Mouse (Mus musculus): ENCODE results near the gene Ccl8. TPM values are rescaled to one million over a fixed set of nuclear protein-coding genes. Genes with fewer than 3 reads are reported as not detected.

The Ccl8 gene
- polyA plus RNA-seq, 1 experiment from 2014 or later: not detected

DNA sequence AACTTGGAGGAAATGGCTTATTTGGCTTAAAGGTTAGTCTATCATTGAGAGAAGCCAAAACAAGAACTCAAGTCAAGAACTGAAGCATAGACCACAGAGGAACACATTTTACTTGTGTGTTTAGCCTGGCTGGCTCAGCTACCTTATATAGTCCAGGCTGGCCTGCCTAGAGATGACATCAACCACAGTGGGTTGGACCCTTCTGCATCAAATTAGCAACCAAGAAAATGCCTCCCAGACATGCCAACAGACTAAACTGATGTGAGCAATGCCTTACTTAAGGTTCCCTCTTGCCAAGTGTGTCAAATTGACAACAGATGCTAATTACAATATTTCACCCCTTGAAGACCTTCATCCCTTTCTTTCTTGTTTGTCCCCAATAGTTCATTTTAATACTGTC lies 5.4 kb upstream of the Ccl8 start:
- Histone ChIP-seq H3K36me3 (replicated peaks) (no peaks in the 10 kb centered on the region), H3K27ac (no peak overlapping the region), H3K4me3 (no peak overlapping the region), H3K4me1 (no peaks in the 10 kb centered on the region), H3K9me3 (no peaks in the 10 kb centered on the region), H3K27me3 (ENCODE audit: poor library complexity, severe bottlenecking) (no peaks in the 10 kb centered on the region)
- no peak for DNase-seq (ENCODE audit: extremely low spot score, low spot score)

DNA sequence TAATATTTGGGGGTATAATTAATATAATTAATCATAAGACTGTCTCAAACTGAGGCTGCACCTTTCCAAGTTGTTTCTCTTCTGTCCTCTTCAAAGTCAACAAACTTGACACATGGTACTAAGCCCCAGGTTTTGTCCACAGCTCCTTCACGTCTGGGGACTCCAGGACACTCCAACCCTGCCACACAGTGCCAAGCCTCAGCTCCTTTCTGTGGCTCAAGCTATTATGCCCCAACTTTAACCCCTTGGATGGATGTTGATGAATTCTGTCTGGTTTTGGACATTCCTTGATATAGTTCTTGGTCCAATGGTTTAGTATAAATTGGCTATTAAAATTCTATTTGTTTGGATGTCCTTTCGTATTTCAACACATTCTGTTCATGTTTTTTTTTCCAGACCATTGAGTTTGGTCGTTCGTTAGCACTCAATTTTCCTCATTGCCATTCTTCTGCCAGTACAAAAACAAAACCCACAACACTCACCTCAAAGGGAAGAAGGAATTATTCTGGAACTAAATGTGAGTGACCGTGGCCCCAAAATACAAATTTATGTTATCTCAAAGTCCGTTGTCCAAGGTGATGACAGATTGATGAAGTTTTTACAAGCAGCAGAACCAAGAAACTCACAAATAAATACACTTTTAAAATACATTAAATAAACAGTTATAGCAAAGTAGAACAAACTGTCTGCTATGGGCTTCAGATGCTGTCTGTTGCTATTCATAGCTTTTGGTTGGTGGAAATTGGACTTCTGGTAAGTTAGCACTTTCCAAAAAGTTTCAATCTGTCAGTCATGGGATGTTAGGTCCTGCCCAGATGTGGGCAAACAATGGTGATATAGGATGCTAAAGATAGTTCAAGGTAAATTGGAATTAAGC lies 4.4 kb upstream of the Ccl8 start:
- no peak for DNase-seq (ENCODE audit: extremely low spot score, low spot score)
- Histone ChIP-seq H3K4me1 (no peaks in the 10 kb centered on the region), H3K9me3 (no peaks in the 10 kb centered on the region), H3K27ac (no peak overlapping the region), H3K4me3 (no peak overlapping the region), H3K36me3 (replicated peaks) (no peaks in the 10 kb centered on the region), H3K27me3 (ENCODE audit: poor library complexity, severe bottlenecking) (no peaks in the 10 kb centered on the region)
- 83% methylated on average over 6 of the region's 6 CpGs for WGBS

GRCm38 (mm10) chr11:82116041-82116440 lies 1.1 kb downstream of the Ccl8 start:
- Histone ChIP-seq H3K27ac (no peak overlapping the region), H3K4me3 (no peak overlapping the region), H3K9me3 (no peaks in the 10 kb centered on the region), H3K4me1 (no peaks in the 10 kb centered on the region), H3K27me3 (ENCODE audit: poor library complexity, severe bottlenecking) (no peaks in the 10 kb centered on the region), H3K36me3 (replicated peaks) (no peaks in the 10 kb centered on the region)
- 89% methylated on average over 3 of the region's 3 CpGs for WGBS
- DNase-seq (ENCODE audit: extremely low spot score, low spot score): no peak

DNA sequence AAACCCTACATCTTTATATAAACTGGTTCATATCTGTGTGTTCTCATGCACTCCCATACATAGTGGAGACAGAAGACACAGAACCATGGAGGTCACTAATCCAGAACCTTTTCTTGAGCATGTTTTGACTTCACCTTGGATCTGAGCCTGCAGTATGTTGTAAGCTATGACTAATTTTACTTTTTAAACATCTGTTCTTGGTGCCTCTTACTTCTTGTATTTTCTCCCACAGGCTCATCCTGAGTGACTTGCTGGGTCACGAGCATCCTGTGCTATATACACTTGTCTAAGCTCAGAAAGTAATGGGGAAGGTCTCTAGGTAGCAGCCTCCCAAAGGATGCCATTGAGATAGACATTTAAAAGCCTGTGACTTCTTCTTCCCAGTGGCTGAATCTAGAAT lies 18.0 kb downstream of the Ccl8 start:
- Histone ChIP-seq H3K27me3 (ENCODE audit: poor library complexity, severe bottlenecking) (no peaks in the 10 kb centered on the region), H3K9me3 (no peaks in the 10 kb centered on the region), H3K36me3 (replicated peaks) (no peaks in the 10 kb centered on the region), H3K4me3 (no peak overlapping the region), H3K27ac (no peak overlapping the region), H3K4me1 (no peaks in the 10 kb centered on the region)
- DNase-seq (ENCODE audit: extremely low spot score, low spot score): no peak
- 79% methylated on average over 1 of the region's 1 CpGs for WGBS

DNA sequence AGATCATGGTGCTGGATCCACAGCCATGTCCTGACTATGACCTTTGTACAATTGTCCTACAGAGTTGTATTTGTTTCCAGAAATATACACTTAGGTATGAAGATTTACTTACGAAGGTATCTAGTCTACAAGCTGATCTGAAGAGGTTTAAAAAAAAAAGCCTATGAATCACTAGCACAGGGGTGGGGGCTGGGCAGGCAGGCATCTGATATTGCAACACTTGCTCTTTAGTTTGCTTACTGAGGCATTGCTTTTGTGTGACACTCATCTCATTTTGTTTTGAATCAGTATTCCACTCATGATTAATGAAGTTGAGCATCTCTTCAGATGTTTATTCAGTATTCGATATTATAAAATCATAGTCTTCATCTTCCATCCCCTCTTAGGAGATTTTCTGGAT lies 21.2 kb downstream of the Ccl8 start:
- Histone ChIP-seq H3K4me1 (no peaks in the 10 kb centered on the region), H3K4me3 (no peak overlapping the region), H3K27ac (no peak overlapping the region), H3K27me3 (ENCODE audit: poor library complexity, severe bottlenecking) (no peaks in the 10 kb centered on the region), H3K9me3 (no peaks in the 10 kb centered on the region), H3K36me3 (replicated peaks) (no peaks in the 10 kb centered on the region)
- 94% methylated on average over 2 of the region's 2 CpGs for WGBS
- no peak for DNase-seq (ENCODE audit: extremely low spot score, low spot score)

- H3K4me3 ChIP-seq: no peak overlapping the region
- 80% methylated on average over 7 of the region's 7 CpGs for WGBS
- no peaks in the 10 kb centered on the region for H3K27me3 ChIP-seq (ENCODE audit: poor library complexity, severe bottlenecking)
- no peak overlapping the region for H3K27ac ChIP-seq
- H3K9me3 ChIP-seq: no peaks in the 10 kb centered on the region
- no peak for DNase-seq (ENCODE audit: extremely low spot score, low spot score)
- no peaks in the 10 kb centered on the region for H3K36me3 ChIP-seq (replicated peaks)
- H3K4me1 ChIP-seq: no peaks in the 10 kb centered on the region
Measured at GRCm38 (mm10) chr11:82139492-82140094, 24.6 kb downstream of the Ccl8 start.

DNA sequence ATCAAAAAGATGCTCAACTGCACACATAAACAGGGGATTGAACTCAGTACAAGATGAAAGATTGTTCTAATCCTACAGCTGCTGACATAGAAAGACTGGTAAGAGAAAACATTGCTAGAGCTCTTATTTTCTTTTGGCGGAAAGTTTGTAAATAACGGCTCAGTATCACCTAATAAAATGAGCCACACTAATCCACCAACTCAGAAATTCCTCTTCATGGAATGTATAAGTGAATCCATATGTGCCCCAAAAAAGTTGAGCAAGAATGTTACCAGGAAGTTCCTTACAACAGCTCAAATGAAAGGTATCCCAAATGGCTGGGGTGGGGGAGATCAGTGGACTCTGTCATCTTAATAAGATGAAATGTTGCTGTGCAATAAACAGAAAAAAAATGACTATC lies 44.1 kb downstream of the Ccl8 start:
- no peaks in the 10 kb centered on the region for H3K9me3 ChIP-seq
- H3K4me3 ChIP-seq: no peak overlapping the region
- H3K36me3 ChIP-seq (replicated peaks): no peaks in the 10 kb centered on the region
- no peaks in the 10 kb centered on the region for H3K4me1 ChIP-seq
- WGBS: 95% methylated on average over 2 of the region's 2 CpGs
- no peak for DNase-seq (ENCODE audit: extremely low spot score, low spot score)
- H3K27me3 ChIP-seq (ENCODE audit: poor library complexity, severe bottlenecking): no peaks in the 10 kb centered on the region
- H3K27ac ChIP-seq: no peak overlapping the region

DNA sequence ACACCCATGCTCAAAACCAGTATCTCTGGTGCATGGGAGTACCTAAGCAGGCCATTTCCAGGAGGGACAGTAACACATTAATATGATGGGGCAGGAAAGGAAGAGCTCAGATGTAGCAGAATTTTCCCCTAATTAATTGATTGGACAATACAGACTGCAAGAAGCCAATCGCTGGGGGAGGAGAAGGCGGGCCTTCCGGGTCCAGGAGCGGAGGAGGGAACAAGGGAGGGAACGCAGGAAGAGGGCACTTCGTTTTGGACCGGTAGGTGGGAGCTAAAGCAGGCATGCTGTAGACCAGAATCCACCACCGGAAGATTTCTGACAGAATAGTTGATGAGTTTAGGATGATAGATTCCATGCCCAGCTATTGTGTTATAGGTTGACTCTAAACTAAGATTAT lies 48.3 kb downstream of the Ccl8 start:
- Histone ChIP-seq H3K27me3 (ENCODE audit: poor library complexity, severe bottlenecking) (no peaks in the 10 kb centered on the region), H3K36me3 (replicated peaks) (no peaks in the 10 kb centered on the region), H3K4me1 (no peaks in the 10 kb centered on the region), H3K4me3 (no peak overlapping the region), H3K27ac (no peak overlapping the region), H3K9me3 (no peaks in the 10 kb centered on the region)
- WGBS: 70% methylated on average over 8 of the region's 8 CpGs
- DNase-seq (ENCODE audit: extremely low spot score, low spot score): no peak

Other genes with a start within 250 kb of the Ccl8 start
- 0.43 and 0.51 TPM in 2 replicates for gene Asic2, start 146.7 kb upstream of the Ccl8 start, polyA plus RNA-seq (2016; fragmentation: Nextera tagmentation; extraction: Ambion mirVana)
- gene Ccl2, start 79.6 kb upstream of the Ccl8 start, polyA plus RNA-seq (2016; fragmentation: Nextera tagmentation; extraction: Ambion mirVana): 0.36 TPM in 1 of 2 replicates, not detected in the other
- gene Gm17268, start 76.6 kb upstream of the Ccl8 start, polyA plus RNA-seq (2016; fragmentation: Nextera tagmentation; extraction: Ambion mirVana): not detected in 2 replicates
- gene Ccl7, start 69.5 kb upstream of the Ccl8 start, polyA plus RNA-seq (2016; fragmentation: Nextera tagmentation; extraction: Ambion mirVana): 0.31 TPM in 1 of 2 replicates, not detected in the other
- not detected in 2 replicates for gene Ccl11, start 57.4 kb upstream of the Ccl8 start, polyA plus RNA-seq (2016; fragmentation: Nextera tagmentation; extraction: Ambion mirVana)
- 0.32 and 0.78 TPM in 2 replicates for gene Ccl12, start 13.3 kb upstream of the Ccl8 start, polyA plus RNA-seq (2016; fragmentation: Nextera tagmentation; extraction: Ambion mirVana)
- not detected in 2 replicates for gene Ccl1, start 190.5 kb downstream of the Ccl8 start, polyA plus RNA-seq (2016; fragmentation: Nextera tagmentation; extraction: Ambion mirVana)

All from forebrain, embryonic 10.5 days (tissue).